Comparison of ENCODE assay signal across 8 mouse cellular contexts in the genomic region with DNA sequence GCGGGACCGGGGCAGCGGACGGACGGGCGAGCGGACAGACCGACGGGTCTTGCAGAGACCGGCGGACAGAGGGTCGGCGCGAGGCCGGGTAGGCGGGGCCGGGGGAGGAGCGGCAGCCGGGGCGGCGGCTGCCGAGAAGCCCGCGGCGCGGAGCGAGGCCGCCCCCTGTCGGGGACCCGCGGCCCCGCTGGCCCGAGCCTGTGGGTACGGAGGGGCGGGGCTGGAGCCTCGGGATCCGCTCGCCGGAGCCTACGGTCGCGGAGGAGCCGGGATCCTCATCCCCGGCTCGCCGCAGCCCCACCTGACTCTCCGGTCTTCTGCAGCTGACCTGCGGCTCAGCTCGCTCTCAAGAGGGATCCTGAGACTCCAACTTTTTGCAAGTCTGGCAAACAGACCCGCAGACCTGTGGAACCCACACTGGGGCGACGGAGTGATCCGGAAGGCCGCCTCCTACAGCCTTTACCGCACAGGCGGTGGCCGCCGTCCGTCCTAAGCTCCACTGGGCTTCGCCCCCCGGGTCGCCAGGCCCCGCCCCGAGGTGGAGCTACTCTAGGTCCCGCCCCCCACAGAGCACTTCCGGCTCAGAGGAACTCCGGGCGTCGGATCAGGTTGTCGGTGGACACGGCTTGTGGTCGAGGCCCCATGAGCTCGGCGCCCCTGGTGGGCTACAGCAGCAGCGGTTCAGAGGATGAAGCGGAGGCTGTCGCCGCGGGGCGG. TPM values are rescaled to one million over a fixed set of nuclear protein-coding genes. Genes with fewer than 3 reads are reported as not detected.
DNase-seq lines count a peak whose midpoint lies in the region; ATAC-seq lines count a peak whose summit lies in the region.

TSS of gene Zfp319 (minus strand) at position 231 of the 717 bp plus-strand sequence.
TSS of gene Usb1 (plus strand) at position 565 of the 717 bp plus-strand sequence.

- peak within 1 kb of the TSS; percentile 56 for H3K4me3 ChIP-seq in hindbrain, embryonic 11.5 days (ENCODE audit: low read depth, low read length)

- peaks cover 10% of the 10 kb centered on the region; the same call in 1 of the 2 replicates for H3K36me3 ChIP-seq in hindbrain, embryonic 11.5 days (ENCODE audit: control insufficient read depth, insufficient read depth, low read length)

- 0 out of 2 replicates have a peak, but pooled peaks cover 5% of the 10 kb centered on the region for H3K4me1 ChIP-seq in hindbrain, embryonic 11.5 days (replicated peaks; ENCODE audit: control insufficient read depth, insufficient read depth, low read length)

- peak; percentile 86 for ATAC-seq in frontal cortex, adult (ENCODE audit: low TSS enrichment)
- ATAC-seq in hindbrain, embryonic 11.5 days (ENCODE audit: low FRiP score), result peak; percentile 95

- under 1% methylated on average over 72 of the region's 80 CpGs for WGBS in hindbrain, embryonic 11.5 days

- peak within 1 kb of the TSS; percentile 97 for H3K27ac ChIP-seq in hindbrain, embryonic 11.5 days (ENCODE audit: low read depth, low read length)

- peak within 1 kb of the TSS; percentile 84 for H3K4me2 ChIP-seq in hindbrain, embryonic 11.5 days (replicated peaks; ENCODE audit: low read depth, low read length)

- H3K9me3 ChIP-seq in hindbrain, embryonic 11.5 days (ENCODE audit: control insufficient read depth, low read length), result no peaks in the 10 kb centered on the region

- H3K9ac ChIP-seq in hindbrain, embryonic 11.5 days (ENCODE audit: low read depth, low read length), result peak within 1 kb of the TSS; percentile 85

- DNase-seq in MEL-GATA-1-ER (ENCODE audit: extremely low read depth, low read depth), result peak; percentile 77
- DNase-seq in cerebellum, adult 8-10 months, result peak; percentile 92
- peak; percentile 96 for DNase-seq in hindbrain, embryonic 11.5 days (ENCODE audit: low spot score)
- DNase-seq in layer of hippocampus, postnatal 10 days (ENCODE audit: low spot score in 2 of 2), result peak; percentile 95 to 96
- DNase-seq in lung, postnatal 10 days, result peak; percentile 98
- DNase-seq in ovary, postnatal 36 days (ENCODE audit: low spot score), result peak; percentile 96
- peak; percentile 96 for DNase-seq in thymus, postnatal 25 days

- no peaks in the 10 kb centered on the region for H3K27me3 ChIP-seq in hindbrain, embryonic 11.5 days (ENCODE audit: control insufficient read depth, insufficient read depth, low read length)

RNA-seq across cellular contexts. Expression of gene Zfp319, which starts in this region (rescaled TPM):
- polyA plus RNA-seq in hindbrain, embryonic 11.5 days (2014; fragmentation: Nextera tagmentation; extraction: Ambion mirVana), result 8.9 and 10.0 TPM in 2 replicates
- total RNA-seq in layer of hippocampus, postnatal 10 days (2021), result 10 to 100 TPM; 18.1 to 19.4 TPM

RNA-seq across cellular contexts. Expression of gene Usb1, which starts in this region (rescaled TPM):
- 36.5 and 40.3 TPM in 2 replicates for polyA plus RNA-seq in hindbrain, embryonic 11.5 days (2014; fragmentation: Nextera tagmentation; extraction: Ambion mirVana)
- total RNA-seq in layer of hippocampus, postnatal 10 days (2021), result 10 to 100 TPM; 17.2 to 22.8 TPM

Comparison
In these comparisons a context has a peak if more than half of its experiments do, and no peak if none do; other contexts are left out.
1. Peak in every context shown above with its lines: DNase-seq, ATAC-seq, H3K4me3 ChIP-seq and H3K27ac ChIP-seq.